Mouse (Mus musculus) lung, adult 2 months (tissue): ENCODE measurements around the gene Lrrc61.

ENCODE experiments used
- CTCF ChIP-seq: fragments of 200-500 bp; IDR thresholded peaks from 2 replicates; pipeline ENCODE4 v1.5.1; 2011; ENCODE audit warnings: mild to moderate bottlenecking, low read length, control low read depth; ENCODE audit not compliant: insufficient read depth
- POLR2A ChIP-seq: fragments of 200-500 bp; IDR thresholded peaks from 2 replicates; pipeline ENCODE4 v1.6.1; 2011; ENCODE audit warnings: low read depth, mild to moderate bottlenecking, control low read depth, low read length, borderline replicate concordance; ENCODE audit errors: extremely low read depth

DNA sequence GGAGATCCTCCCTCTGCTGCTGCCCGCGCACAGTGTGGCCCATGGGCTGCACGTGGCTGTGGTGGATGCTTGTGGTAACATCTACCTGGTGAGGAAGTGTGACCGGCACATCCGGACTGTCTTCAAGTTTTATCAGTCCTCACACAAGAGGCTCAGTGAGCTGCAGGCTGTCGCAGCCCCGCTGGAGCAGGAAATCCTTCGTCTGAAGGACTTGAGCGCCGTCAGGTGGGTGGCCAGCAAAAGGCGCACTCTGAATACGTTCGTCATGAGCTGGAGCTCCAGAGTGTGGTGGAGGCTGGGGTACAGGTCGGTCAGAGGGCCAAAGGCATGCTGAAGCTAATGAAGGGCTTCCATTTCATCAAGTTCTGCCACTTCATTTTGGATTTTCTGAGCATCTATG is 25.3 kb upstream of the Lrrc61 start:
- TF ChIP-seq CTCF (no peak), POLR2A (no peak)
